Mouse (Mus musculus): Measurements from ENCODE around the gene Robo1. TPM values are rescaled to one million over a fixed set of nuclear protein-coding genes. Genes with fewer than 3 reads are reported as not detected.

Gene Robo1
- total RNA-seq, 2 experiments from 2014 or later, result 5.7 to 6.1 TPM

DNA sequence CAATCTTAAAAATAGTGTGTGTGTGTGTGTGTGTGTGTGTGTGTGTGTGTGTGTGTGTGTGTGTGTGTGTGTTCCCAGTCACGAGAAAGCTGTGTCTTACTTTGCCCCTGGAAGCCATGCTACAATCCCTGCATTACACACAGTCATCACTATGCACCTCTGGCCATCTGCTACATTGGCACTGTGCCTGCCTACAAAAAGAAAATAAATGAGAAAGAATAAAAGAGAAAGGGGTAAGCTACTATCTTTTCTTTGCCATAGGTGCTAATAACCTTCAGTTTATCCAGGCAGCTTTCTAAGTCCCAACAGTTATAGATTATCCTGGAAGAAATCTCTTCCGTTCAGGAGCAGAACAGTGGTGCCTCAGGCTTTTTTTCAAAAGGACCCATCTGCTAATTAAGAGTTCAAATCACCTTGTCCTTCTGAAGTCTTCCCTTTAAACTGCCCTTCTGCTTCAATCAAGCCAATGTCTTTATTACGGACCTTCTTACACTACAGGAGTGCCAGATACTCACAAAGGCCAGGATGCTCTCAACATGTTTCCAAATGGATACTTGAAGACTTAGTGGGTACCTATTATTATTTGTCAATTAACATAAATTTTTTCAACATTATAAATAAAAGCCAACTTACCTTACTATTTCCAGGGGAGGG lies 277.2 kb downstream of the Robo1 start:
- intact Hi-C loops (cut with DNase I), result no loop called here
- no peak for DNase-seq

DNA sequence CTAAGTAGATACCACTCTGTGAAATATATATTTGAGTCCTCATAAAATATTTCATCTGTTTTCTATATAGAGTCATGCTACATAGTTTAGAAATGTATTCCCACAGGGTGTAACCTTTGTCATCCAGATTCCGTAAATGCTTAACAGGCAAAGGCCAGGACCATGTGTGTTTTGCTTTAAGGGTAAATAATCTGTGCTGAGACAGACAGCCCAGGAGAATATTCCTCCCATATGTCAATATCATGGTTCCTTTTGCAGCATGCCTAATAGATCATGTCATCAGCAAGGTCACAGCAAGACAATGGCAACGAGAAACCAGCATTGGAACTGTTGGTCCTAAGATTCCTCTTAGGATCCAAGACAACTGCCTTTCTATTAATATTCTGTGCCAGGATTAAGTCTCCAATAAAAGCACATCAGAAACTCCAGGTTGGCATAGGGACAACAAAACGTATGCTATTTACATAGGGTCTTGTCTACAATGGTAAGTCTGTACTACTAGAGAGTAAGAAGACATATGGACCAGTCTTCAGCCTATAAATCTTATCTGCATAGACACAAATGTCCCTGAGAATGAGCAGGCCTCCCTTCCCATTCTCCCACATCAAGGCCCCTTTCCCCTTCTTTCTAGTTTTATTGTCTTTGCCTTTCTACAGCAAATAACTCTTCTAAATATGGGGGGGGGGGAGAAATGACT lies 279.4 kb downstream of the Robo1 start:
- intact Hi-C loops (cut with DNase I), result no loop called here
- no peak for DNase-seq

DNA sequence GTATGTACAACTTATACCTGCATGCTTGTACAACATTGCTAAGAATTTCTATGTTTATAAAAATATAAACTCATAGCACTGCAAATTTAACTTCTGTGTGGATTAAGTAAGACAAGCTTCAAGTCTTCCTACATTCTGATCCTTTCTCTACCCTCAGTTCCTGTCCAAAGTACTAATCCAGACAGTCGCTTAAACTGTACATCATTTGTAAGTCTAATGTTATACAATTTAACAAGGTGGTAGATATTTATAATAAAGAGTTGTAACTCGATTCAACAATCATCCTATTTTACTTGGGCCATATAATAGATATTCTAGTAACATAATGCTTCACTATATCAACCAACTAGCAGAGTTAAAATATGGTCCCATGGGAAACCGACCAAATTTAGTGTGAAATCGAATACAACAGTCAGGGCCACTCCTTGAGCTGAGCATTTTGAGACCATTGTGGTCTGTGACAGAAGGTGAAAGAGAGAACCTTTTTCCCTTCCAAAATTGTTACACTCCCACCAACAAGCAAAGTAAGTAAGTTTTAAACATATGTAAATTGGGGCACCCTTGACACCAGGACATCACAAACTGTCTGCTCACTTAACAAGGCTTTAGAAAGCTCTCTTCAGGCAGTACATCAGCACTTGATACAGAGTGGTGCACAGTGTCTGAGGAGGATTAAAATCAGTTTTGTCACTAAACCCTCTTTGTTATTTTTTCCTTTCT lies 295.5 kb downstream of the Robo1 start:
- DNase-seq, result no peak
- intact Hi-C loops (cut with DNase I), result loop anchor here (10.0 kb wide), 2 partner anchors 249 to 389 kb away; no protein-coding TSS in a partner anchor

DNA sequence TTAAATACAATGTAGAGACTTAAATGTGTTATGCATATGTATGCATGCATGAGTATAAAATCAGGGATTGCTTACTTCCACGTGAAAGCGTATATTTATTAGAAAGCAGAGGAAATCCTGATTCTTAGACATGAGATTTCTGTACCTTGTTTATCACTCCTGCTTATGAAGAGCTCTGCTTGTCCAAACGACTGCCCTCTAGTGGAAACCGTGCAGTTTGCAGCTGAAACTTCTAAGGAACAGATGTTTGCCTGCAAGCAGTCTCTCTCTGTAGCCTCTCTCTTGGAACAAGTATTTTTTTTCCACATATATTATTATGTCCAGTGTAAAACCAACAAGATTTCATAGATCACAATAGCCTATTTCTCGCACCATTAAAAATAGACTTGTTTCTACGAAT lies 297.0 kb downstream of the Robo1 start:
- intact Hi-C loops (cut with DNase I), result loop anchor here (10.0 kb wide), 2 partner anchors 250 to 390 kb away; no protein-coding TSS in a partner anchor
- peak; percentile 68 to 81 for DNase-seq

DNA sequence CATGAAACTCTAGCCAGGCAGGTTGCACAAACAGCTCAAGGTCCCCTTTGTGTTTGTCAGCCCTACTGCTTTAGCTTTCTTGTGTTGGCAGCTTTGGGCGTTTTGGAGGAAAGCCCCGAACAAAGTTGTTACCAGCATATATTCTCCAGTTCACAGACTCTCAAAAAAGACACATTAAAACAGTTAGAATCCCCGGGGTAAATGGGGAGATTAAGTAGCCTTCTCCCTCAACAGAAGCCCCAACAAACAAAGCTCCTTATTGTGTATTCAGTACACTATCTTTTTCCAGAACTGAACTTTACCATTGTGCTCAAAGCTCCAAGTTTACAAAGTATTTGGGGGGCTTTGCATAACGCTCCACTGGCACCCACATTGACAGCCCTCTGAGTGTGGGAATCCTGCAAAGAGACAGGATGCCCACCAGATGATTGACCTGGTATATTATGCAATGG lies 302.6 kb downstream of the Robo1 start:
- intact Hi-C loops (cut with DNase I), result no loop called here

DNA sequence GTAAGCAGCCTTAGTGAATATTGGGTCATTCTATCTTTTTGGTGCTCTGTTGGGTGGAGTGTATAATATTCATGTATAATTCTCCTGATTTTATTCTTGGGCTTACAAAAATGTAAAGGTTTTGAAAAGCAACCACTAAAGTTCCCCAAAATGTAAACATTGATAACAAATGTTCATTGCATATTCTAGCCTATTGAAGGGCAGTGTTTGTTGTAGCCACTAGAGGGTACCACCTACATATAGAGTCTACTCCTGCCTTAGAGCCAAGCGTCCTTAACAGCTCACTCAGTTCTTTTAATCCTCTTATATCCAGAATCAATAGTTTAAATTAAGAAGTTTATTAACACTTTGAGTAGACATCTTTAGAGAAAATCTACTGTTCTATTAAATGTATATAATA lies 306.8 kb downstream of the Robo1 start:
- DNase-seq, result no peak
- intact Hi-C loops (cut with DNase I), result no loop called here

More for the DNA sequence above, 302.6 kb downstream of the Robo1 start:
- no peak for DNase-seq

DNA sequence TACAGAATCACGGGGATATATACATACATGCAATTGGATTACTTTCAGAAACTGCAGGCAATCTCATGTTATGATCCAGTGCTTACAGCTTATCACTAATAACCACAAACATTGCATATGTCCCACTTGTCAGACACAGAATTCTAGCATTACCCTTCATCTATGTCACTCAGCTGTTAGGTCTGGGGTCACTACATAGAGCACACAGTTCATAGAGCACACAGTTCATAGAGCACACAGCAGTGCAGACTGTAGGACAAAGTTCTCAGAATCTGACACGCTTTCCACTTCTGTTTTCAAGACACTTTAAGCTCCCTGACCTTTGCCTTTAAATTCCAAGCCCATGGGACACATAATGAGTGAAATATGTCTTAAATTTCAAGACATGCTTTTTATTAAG lies 307.3 kb downstream of the Robo1 start:
- intact Hi-C loops (cut with DNase I), result no loop called here
- DNase-seq, result no peak

DNA sequence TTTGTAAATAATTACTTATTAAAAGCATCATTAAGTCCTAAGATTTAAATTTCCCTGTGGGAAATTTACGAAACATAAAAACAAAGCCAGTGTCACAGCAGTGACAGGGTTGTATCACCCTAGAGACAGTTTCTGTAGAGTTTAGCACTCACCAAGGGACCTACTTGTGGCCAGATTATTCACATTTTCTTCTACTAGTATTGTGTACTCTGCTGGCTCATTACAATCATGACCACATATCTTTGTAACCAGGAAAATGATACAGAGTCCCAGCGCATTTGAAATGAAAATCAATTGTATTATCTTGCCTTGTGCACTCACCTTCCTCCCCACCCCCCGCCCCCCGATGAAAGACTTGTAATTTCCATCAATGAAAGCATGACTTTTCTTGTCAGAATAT lies 314.3 kb downstream of the Robo1 start:
- intact Hi-C loops (cut with DNase I), result no loop called here
- no peak for DNase-seq

DNA sequence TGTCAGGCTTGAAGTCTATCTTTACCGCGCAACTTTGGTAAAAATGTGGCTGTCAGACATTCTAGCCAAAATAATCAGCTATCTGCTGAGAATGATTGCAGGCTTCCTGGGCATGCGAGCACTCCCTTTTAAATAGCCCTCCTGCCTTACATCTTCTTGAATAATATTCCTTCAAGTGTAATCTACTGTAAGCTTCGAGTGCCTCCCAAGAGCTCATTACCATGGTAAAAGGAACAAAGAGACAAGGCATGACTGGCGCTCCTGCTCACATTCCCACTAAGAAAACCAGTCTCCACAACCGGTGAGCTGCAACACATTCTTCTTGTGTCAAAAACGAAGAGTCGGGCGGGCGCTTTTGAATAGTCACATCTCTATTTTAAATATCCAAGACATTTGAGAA lies 314.8 kb downstream of the Robo1 start:
- DNase-seq, result no peak
- intact Hi-C loops (cut with DNase I), result no loop called here

DNA sequence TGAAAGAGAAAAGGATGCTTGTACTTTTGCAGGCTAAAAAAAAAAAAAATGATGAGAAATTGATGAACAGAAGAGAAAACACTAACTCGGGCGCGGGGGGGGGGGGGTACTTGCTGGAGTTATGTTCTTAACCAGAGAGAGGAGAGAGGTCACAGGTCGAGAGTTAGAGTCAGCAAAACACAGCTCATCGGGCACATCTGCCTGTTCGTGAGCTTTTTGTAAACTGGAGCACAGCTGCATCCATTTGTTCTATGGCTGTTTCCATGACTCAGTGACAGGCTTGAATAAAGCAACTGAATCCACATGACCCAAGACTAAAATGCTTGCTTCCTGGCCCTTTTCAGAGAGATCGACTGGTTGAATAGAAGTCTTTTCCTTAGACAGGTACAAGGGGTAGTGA lies 325.7 kb downstream of the Robo1 start:
- intact Hi-C loops (cut with DNase I), result no loop called here
- peak in 1 of 2 experiments; percentile 2 for DNase-seq

DNA sequence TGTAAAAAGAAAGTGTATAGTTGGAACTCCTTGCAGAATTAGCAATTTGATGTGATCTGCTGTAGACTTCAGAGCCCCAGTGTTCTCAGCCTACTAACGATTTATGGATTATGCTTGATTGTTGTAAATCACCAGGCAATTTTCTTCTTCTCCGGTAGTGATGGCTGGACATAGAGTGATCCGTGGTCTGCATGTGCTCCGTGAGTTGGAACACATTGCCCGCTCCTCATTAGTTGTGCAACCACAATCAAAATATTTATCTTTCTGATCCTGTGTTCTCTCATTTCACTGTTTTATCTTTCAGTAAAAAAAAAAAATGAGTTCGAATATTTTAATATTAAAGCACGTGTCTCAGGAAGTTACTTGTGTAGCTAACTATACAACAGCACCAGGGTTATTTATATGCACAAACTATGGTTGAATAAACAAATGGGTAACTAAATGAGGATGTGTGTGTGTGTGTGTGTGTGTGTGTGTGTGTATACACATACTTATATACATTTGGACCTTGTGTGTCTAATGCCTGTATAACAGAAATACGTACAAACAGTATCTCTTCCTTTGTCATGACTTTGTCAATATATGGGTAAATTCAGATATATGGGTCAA lies 331.3 kb downstream of the Robo1 start:
- intact Hi-C loops (cut with DNase I), result no loop called here
- no peak for DNase-seq

DNA sequence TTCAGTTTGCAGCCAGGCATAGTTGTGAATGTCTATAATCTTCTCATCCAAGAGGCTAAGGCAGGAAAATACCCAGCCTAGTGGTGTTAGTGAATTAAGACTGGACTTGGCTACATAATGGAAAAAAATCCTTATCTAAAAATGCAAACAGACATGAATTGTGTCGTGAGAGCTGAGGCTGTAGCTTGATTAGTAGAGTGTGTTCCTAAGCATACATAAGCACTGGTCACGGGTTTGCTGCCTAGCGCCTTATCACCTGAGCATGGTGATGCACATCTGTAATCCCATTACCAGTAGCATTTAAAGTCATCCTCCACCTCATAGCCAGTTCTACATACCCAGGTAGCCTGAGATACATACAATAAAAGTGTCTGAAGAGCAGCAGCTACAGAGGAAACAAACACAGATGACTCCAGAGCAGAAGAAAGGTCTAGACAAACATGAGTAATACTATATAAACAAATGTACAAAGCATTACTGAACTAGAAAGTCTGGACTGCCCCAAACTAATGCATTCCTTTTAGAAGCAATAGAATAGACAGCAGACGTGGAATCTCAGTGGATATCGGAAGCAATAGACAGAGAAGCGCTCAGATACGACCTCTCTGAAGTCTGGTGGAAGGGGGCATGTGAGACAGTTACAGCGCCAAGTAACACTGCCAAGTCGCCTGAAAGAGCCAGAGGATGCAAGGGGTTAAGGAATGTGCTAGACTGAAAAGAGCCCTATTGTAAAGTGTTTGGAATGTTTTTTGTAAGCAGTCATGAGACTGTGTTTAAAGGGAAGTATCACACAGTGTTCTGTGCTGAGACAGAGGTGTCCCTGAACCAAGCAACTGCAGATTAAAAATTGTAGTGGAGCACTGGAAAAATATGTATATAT lies 333.1 kb downstream of the Robo1 start:
- no peak for DNase-seq
- intact Hi-C loops (cut with DNase I), result no loop called here

DNA sequence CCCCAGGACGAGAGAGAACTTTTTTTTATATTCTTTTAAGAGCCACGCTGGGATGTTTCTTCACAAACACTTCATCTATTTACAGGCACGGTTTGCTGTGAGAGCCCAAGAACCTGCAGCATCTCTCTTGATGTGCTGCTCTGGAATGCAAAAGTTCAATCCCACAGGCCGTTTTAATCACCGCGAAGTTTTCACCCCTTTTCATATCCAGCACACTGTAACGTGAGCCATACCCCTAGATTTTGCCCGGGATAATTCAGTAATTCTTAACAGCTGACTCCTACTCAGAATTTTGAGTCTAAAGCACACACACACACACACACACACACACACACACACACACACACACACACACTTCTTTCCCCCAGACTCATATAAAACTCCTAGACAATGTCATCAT lies 337.8 kb downstream of the Robo1 start:
- intact Hi-C loops (cut with DNase I), result no loop called here
- no peak for DNase-seq

DNA sequence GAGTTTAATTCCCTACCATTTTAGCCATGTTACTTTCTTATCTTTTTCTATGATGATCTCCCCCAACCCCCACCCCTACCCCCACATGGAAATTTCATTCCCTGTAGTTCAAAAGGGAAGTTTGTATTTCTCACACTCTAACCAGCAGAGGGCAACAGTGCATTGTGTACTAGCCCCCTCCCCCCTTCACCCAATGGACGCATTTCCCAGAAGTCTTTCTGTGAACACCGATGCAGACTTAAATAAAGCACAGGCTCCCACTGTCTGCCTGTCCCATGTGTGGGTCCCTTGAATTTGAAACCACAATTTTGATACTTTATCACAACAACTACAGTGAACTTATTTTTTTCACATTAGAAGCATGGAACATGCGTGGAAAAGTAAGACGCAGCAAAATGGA lies 341.2 kb downstream of the Robo1 start:
- DNase-seq, result peak; percentile 34 to 58
- intact Hi-C loops (cut with DNase I), result loop anchor here (1.0 kb wide), 1 partner anchor 331 kb away; no protein-coding TSS in a partner anchor

DNA sequence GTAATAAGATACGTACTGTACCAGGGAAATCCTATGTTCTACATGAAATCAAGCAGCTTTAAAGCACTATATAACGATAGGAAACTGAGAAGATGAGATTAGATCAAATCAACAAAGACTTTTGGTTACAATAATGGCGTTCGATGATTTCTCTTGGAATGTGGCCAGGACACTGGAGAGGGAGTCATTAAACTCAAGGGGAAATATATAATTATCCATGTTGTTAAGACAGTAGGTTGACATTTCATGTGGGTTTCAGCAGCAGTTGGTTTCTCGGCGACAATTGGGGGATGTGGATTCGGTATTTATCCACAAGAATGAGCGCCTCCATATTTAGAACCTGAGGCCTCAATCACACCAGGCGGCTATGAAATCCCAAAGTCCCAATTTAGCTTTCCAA lies 347.3 kb downstream of the Robo1 start:
- intact Hi-C loops (cut with DNase I), result no loop called here
- no peak for DNase-seq

DNA sequence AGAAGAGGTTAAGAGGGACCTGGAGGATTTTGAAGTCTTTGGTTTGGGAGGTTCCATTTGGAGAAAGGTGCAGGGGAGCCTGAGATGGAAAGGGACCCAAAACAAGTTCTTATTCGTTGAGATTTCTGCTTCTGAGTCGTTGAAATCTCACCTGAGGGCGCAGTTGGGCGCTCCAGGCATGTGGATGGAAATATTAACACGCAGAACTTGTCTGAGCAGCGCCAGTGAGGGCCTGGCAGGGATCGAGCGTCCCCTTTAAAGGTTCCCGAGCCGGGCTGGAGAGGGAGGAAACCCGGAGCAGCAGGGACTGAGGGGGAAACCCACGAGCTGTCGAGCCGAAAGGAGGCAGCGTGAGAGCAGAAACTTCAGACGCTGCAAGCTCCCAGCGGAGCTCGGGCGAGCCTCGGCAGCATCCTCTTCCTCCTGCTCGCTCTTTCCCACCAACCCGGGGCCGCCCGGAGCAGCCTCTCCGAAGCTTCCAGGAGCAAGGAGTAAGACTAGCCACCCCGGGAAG lies 354.8 kb downstream of the Robo1 start:
- intact Hi-C loops (cut with DNase I), result loop anchor here (5.0 kb wide), 2 partner anchors 314 to 1416 kb away; no protein-coding TSS in a partner anchor
- DNase-seq, result peak; percentile 72 to 74

DNA sequence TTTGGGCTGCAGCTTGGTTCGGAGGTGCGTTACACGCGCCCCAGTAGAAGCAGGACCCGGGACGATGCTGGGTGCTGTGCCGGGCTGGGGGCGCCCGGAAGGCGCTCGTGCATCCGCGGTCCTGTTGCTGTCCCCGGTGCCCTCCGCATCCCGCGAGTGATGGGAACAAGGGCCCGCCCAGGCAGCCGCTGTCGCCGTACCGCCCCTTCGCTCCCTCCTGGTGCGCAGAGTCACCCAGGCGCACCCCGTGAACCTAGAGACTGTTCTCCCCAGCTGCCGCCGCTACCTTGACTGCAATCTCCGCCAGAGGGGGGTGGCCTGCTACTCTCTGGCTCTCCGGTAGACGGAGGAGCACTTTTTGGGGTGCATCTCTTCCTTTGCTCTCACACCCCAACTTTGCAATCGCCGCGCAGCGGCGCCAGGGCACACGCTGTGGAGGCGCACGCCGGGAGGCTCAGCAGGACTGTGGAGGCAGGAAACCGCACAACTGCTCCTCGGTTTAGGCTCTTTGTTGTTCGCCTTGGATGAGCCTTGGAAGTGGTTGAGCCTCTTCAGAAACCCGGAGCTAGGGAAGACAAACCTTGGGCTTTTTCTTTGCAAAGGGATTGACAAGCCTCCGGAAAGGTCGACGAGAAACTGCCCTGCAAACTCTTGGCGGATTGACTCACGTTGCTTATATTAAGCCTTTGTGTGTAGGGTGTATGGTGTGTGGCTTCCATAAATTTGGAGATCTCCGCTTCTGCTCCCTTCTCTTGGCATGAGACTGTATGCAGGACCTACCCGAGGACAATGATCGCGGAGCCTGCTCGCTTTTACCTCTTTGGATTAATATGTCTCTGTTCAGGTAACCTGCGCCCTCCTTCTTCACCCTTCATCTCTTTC lies 355.5 kb downstream of the Robo1 start:
- intact Hi-C loops (cut with DNase I), result loop anchor here (5.0 kb wide), 2 partner anchors 314 to 1416 kb away; no protein-coding TSS in a partner anchor
- DNase-seq, result peak; percentile 57 to 63

DNA sequence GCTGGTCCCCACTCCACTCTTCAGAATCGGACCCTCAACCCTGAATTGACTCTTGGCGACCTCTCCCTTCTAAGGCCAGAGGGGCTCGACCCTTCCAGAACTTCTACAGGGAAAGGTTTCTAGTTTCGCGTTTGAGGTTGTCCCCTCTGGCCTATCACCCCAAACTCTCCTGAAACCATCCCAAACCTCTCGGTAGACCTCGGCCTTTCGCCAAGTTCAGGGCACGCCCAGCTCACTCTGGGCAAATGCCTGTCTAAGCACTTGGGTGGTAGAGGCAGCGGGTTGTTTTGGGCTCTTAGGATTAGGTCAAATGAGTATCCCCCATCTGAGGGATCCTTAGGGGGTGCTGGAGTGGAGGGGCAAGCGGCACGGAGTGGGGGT lies 356.1 kb downstream of the Robo1 start:
- intact Hi-C loops (cut with DNase I), result loop anchor here (5.0 kb wide), 2 partner anchors 313 to 1417 kb away; no protein-coding TSS in a partner anchor
- DNase-seq, result peak; percentile 8 to 25

DNA sequence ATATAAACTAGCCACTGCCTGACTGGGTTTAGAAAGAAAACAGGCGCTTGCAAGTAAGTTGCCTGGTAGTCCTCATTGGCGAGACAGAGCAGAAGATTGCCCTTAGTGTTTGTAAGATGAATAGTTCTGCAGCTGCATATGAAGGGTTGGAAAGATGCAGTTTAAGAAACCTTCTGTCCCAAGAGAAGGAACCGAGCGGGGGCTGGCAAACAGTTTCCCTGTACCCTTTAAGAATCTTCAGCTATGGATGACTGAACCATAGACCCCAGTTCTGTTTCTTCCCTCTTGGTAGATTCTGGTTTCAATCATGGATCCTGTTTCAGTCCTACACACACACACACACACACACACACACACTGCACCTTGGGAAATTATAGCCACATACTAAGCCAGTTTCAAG lies 356.7 kb downstream of the Robo1 start:
- DNase-seq, result peak; percentile 6 to 17
- intact Hi-C loops (cut with DNase I), result loop anchor here (5.0 kb wide), 2 partner anchors 312 to 1418 kb away; no protein-coding TSS in a partner anchor

All from heart, postnatal 10 days (tissue).